Mouse (Mus musculus) skeletal muscle tissue, postnatal 0 days (tissue): ENCODE results near the gene Pmis2. TPM values are rescaled to one million over a fixed set of nuclear protein-coding genes. Genes with fewer than 3 reads are reported as not detected.

Experiments used
- polyA plus RNA-seq: library from polyadenylated mRNA; unstranded; fragments of >200 nt; fragmentation: Nextera tagmentation; extraction: Ambion mirVana; gene quantifications from 2 replicates; pipeline ENCODE4 v1.2.1, GENCODE M21; 2015

The Pmis2 gene
- polyA plus RNA-seq: not detected in 2 replicates

DNA sequence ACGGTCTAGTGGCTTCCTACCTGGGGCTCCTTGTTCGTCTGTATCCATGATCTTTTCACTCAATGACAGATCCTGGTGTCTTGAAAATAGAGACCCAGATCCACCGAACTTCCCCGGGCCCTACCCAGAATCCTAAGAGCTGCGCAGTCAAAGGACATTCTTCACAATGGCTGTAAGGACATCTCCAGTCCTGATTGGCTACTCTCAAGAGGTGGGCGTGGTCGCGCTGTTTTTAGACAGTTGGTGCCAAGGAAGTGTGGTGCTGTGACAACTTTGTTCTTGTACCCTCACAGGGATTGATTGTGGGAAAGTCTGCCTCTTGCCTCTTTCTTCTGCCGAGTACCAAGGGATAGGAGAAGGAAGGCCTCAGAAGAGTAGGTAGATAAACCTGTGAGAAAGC lies at the start of gene Pmis2:
Gene Pmis2, minus strand, starts transcription at position 126 of the 400 bp plus-strand sequence.

DNA sequence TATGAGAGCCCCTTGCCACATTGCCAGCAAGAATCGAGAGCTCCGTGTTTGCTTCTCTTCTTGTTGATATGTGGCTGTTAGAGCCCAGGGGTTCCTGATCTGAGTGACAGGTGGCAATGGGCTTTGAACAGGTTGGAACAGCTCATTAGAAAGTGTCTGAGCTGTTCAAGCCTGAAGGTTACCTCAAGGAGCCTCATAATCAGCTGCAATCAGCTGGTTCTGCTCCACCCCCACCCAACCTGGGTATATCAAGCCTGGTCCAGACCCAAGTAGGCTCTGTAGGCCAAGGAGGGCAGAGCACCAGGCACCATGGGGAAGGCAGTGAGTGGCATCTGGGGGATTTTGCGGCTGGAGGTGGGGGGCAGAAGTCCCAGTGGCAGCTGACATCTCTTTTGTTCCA lies 40.5 kb upstream of the Pmis2 start, which contains the start of gene Atp4a:
Gene Atp4a, plus strand, starts transcription at position 268 of the 400 bp plus-strand sequence.

DNA sequence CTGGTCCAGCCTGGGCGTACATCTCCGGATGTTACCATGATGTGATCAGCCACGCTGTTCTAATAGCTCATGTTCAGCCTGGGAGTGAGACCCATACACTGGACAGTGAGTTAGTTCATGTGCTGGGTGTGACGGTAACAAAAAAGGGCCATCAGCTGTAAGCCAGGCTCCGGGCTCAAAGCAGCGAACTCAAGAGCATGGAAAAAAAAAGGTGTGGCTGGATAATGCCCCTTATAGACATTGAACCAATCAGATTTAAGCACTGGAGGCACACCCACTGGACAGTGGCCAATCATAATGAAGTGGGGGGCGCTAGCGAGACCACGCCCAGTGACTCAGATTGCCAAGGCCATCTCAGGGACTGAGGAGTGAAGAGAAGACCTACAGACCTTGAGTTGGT lies 27.2 kb upstream of the Pmis2 start, which contains the start of gene 2200002J24Rik:
Gene 2200002J24Rik, plus strand, starts transcription at position 338 of the 400 bp plus-strand sequence.

DNA sequence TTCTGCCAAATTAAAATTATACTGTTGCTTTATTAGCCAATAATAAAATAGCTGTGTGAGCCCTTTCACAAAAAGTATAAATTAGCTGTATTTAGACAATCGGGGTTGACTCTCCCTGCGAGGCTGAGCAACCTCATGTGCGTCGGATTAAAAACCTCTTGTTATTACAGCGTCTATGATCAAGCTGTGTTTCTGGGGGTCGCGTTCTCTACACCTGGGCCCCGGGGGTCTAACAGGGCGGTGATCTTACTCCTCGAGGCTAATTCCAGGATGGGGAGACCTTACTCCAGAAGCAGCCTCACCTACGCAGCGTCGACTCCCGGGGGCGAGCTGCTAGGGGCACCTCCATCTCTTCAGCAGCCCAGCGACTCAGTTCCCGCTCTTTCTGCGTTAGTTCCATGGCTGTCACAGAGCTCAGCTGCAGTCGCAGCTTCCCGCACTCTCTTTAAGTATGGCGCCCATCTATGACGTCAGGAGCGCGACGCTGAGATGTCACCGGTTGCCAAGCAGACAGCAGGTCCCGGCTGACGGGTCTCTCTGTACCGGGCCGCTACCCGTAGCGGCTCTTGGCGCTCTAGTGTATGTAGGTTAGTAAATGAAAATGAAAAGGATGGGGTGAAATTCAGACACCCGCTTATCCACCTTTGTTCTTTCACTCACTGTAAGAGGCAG lies 6.7 kb downstream of the Pmis2 start, which contains the start of gene Haus5:
Gene Haus5, minus strand, starts transcription at position 466 of the 672 bp plus-strand sequence.

DNA sequence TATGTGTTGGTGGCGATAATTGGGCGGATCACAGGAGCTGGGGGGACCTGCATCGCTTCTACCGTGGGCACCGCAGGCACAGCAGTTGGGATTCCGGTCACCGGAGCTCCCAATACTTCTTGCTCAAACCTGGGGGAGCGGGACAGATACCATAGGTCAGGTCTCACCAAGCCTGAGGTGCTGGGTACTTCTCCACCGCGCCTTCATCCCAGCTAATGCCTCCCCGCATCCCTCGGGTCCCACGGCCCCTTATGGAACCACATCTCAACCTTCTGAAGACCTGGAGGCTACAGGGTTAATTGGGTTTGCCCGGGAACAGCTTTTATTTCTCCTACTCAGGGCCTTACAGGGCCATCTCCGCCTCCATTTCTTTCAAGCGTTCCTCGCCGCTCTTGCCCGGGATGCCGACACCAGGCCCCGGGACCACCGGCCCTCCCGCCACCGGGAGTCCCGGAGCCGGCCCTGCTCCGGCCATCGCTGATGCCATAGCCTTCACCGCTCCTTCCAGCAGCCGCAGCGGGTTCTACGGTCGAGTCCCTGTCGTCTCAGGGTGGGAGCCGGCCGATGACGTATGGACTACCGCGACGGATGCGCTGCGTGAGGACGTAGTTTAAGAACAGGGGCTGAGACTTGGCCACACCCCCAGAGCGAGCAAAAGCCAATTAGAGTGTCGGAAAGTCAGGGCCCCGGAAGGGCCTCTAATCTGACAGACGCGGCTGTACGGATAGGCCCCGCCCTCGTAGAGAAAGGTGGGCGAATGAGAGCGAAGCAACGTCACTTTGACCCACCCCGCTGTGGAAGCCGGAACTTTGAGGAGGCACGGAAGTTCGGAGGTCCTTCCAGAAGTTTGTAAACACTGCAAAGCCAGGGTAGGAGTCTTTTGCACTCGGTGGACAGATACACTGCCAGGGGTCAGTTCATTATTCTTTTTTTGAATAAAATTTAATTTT lies 21.5 kb downstream of the Pmis2 start, which contains the start of gene Rbm42:
Gene Rbm42, minus strand, starts transcription at position 727 of the 950 bp plus-strand sequence.

DNA sequence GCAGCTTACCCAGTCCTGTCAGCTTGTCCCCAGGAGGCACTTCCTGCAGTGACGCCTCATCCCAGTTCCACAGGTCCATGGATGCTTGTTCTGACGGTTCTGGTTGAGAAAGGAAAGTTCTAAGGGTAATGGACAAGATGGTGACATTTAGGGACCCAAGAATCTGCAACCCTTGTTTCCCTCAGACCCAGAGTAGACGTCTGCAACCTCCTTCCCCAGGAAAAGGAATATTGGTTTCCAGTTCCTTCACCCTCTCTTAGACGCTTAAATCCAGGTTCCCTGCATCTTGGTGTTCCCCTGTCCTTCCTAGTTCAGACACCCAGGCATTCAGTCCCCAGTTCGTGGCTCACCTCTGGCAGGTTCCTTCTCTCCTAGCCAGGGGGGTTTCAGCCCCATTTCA lies 35.7 kb downstream of the Pmis2 start, which contains the start of gene Etv2:
Gene Etv2, minus strand, starts transcription at position 101 of the 400 bp plus-strand sequence.

DNA sequence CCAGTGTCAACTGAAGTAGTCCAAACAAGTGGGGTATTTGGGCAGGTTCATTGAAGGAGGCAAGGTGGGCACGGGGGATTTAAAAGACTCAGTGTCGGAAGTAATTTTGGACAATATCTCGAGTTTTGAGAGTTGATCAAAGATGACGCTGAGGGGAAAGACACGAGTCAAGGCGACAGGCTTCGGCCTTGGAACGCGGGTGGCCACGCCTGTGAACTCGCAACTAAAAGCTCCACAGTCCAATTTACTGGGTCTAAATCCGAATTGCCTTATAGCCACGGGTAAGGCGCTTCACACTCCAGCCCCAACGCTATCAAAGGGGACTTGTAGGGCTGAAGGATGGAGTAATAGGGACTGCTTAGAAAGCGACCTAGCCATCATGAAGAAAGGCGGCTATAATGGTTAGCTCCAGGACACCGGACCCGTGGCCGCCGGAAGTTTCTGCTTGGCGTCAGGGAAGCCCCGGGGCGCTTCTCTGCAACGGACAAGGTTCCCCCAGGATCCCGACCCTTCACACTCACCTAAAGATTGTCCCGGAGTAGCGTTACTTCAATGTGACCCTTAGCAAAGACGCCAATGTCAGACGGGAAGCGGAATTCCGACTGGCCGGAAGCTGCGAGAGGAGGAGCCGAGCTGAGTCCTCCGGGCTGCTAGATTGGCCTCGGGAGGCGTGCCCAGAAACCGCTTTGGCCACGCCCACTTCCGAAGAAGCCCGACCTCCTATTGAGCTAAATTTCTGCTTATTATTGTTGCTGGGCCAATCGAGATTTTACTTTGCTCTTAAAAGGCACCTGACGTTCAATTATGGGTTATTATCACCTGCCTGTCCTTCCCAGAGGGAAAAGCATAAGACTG lies 45.6 kb downstream of the Pmis2 start, which contains the start of gene Cox6b1:
Gene Cox6b1, minus strand, starts transcription at position 622 of the 855 bp plus-strand sequence.

Other genes starting within 250 kb of the Pmis2 start
- 0.27 and 0.44 TPM in 2 replicates for gene Nfkbid, start 249.9 kb downstream of the Pmis2 start, polyA plus RNA-seq
- 2.2 and 2.6 TPM in 2 replicates for gene Aplp1, start 226.1 kb downstream of the Pmis2 start, polyA plus RNA-seq
- 0.09 and 0.23 TPM in 2 replicates for gene Kirrel2, start 213.9 kb downstream of the Pmis2 start, polyA plus RNA-seq
- 0.10 TPM in 1 of 2 replicates, not detected in the other for gene Nphs1, start 213.3 kb downstream of the Pmis2 start, polyA plus RNA-seq
- gene Prodh2, start 178.0 kb downstream of the Pmis2 start, polyA plus RNA-seq: 0.07 TPM in 1 of 2 replicates, not detected in the other
- gene Arhgap33, start 136.5 kb downstream of the Pmis2 start, polyA plus RNA-seq: 1.6 and 1.7 TPM in 2 replicates
- gene Hspb6, start 119.4 kb downstream of the Pmis2 start, polyA plus RNA-seq: 249 and 337 TPM in 2 replicates
- 3.3 TPM in 2 replicates for gene Proser3, start 119.3 kb downstream of the Pmis2 start, polyA plus RNA-seq
- gene Lin37, start 111.8 kb downstream of the Pmis2 start, polyA plus RNA-seq: 27.5 and 27.9 TPM in 2 replicates
- gene U2af1l4, start 108.3 kb downstream of the Pmis2 start, polyA plus RNA-seq: 84.5 and 85.4 TPM in 2 replicates
- 3.2 and 3.3 TPM in 2 replicates for gene Gm49396, start 108.3 kb downstream of the Pmis2 start, polyA plus RNA-seq
- 120 and 135 TPM in 2 replicates for gene Psenen, start 108.0 kb downstream of the Pmis2 start, polyA plus RNA-seq
- gene Igflr1, start 106.2 kb downstream of the Pmis2 start, polyA plus RNA-seq: 0.66 and 1.7 TPM in 2 replicates
- 3.0 and 3.9 TPM in 2 replicates for gene Kmt2b, start 82.9 kb downstream of the Pmis2 start, polyA plus RNA-seq
- gene Zbtb32, start 72.7 kb downstream of the Pmis2 start, polyA plus RNA-seq: 0.10 and 0.15 TPM in 2 replicates
- 0.39 and 0.53 TPM in 2 replicates for gene Upk1a, start 58.8 kb downstream of the Pmis2 start, polyA plus RNA-seq
- gene Cox6b1, start 45.5 kb downstream of the Pmis2 start, polyA plus RNA-seq: 1,910 and 2,111 TPM in 2 replicates
- gene Etv2, start 35.8 kb downstream of the Pmis2 start, polyA plus RNA-seq: not detected in 2 replicates
- gene Rbm42, start 21.3 kb downstream of the Pmis2 start, polyA plus RNA-seq: 65.4 and 67.4 TPM in 2 replicates
- 7.5 and 9.5 TPM in 2 replicates for gene Haus5, start 6.6 kb downstream of the Pmis2 start, polyA plus RNA-seq
- gene 2200002J24Rik, start 27.3 kb upstream of the Pmis2 start, polyA plus RNA-seq: 0.33 TPM in 1 of 2 replicates, not detected in the other
- gene Atp4a, start 40.6 kb upstream of the Pmis2 start, polyA plus RNA-seq: 0.15 and 0.22 TPM in 2 replicates
- 227 and 250 TPM in 2 replicates for gene Tmem147, start 57.9 kb upstream of the Pmis2 start, polyA plus RNA-seq
- gene Gapdhs, start 72.1 kb upstream of the Pmis2 start, polyA plus RNA-seq: 0.21 TPM in 1 of 2 replicates, not detected in the other
- 0.45 and 25.6 TPM in 2 replicates for gene Sbsn, start 79.9 kb upstream of the Pmis2 start, polyA plus RNA-seq
- 0.51 and 65.3 TPM in 2 replicates for gene Dmkn, start 92.2 kb upstream of the Pmis2 start, polyA plus RNA-seq
- gene Krtdap, start 116.3 kb upstream of the Pmis2 start, polyA plus RNA-seq: 8.3 and 219 TPM in 2 replicates
- 1.0 and 6.6 TPM in 2 replicates for gene Ffar2, start 152.2 kb upstream of the Pmis2 start, polyA plus RNA-seq
- not detected in 2 replicates for gene Ffar3, start 184.6 kb upstream of the Pmis2 start, polyA plus RNA-seq
- gene Ffar1, start 190.0 kb upstream of the Pmis2 start, polyA plus RNA-seq: not detected in 2 replicates
- 0.24 and 0.33 TPM in 2 replicates for gene Cd22, start 208.7 kb upstream of the Pmis2 start, polyA plus RNA-seq
- gene Mag, start 243.3 kb upstream of the Pmis2 start, polyA plus RNA-seq: 2.2 and 2.4 TPM in 2 replicates